Mouse (Mus musculus): ENCODE results near the gene Prkcd.

Gene Prkcd

GRCm38 (mm10) chr14:30625856-30626726 is at the start of gene Prkcd:
Prkcd (minus strand) TSS chr14:30626210.
- peak; percentile 93 for DNase-seq (ENCODE audit: low read depth, low spot score)

GRCm38 (mm10) chr14:30674947-30675346 is 48.9 kb upstream of the Prkcd start:
- DNase-seq (ENCODE audit: low read depth, low spot score), result peak; percentile 72

DNA sequence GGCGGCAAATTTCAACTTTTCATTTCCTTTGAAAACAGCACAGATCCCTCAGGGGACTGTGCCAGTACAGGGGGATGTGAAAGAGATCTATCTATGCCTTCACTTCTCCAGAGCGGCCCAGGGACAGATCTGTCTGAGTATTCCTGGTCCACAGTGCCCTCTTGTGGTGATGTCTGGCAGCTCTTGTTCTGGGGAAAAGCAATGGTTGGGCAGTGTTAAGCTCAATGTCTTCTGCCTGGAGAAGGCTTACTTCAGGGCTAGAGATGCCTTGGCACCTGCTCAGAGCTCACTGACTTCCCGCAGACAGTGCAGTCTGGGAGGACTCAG is 45.9 kb upstream of the Prkcd start:
- peak; percentile 90 for DNase-seq (ENCODE audit: low read depth, low spot score)

- DNase-seq (ENCODE audit: low read depth, low spot score), result no peak
Measured at GRCm38 (mm10) chr14:30671095-30671985, 45.3 kb upstream of the Prkcd start.

DNA sequence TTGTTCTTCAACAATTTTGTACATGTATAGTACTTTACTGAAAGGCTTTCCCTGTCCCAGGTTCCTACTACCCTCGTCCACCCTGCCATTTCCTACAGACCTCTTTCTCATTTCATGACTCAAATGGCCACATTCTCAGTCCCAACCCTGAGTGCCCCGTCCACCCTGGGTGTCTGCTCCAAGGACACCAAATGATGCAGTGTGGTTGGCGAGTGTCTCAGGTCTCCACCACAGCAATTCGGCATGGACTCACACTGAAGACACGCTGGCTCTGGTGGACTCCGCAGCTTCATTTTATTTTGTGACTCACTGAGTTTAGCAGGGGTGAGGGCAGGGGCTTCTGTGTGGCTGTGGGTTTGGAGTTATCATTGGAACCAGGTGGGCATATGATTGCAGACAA is 44.2 kb upstream of the Prkcd start:
- no peak for DNase-seq (ENCODE audit: low read depth, low spot score)

- no peak for DNase-seq (ENCODE audit: low read depth, low spot score)
Measured at GRCm38 (mm10) chr14:30666604-30667003, 40.6 kb upstream of the Prkcd start.

- DNase-seq (ENCODE audit: low read depth, low spot score), result no peak
Measured at GRCm38 (mm10) chr14:30666061-30666460, 40.1 kb upstream of the Prkcd start.

- DNase-seq (ENCODE audit: low read depth, low spot score), result no peak
Measured at GRCm38 (mm10) chr14:30655531-30655930, 29.5 kb upstream of the Prkcd start.

DNA sequence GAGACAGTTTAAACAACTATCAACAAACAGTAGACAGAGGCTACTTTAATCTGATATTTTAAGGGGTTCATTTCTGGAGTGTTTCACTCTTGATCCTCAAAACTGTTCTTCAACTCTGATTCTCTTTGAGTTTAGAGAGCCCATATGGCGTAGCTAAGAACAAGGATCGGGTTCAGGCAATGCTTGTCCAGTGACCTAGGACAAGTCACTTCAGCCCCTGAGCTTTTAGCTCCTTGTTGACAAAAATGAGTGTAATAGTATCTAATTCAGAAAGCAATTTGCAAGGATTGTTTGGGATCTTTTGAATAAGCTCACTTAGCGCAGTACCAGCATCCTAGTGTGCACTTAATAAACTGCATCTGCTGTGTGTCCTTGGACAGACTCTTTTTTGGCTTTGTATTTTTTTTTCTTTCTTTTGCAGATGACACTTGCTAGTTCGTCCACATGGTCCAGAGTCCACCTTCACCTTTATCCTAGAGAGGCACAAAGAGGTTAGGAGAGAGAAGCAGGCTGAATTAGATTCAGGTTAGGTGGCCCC is 28.8 kb upstream of the Prkcd start:
- DNase-seq (ENCODE audit: low read depth, low spot score), result peak; percentile 21

GRCm38 (mm10) chr14:30653943-30654659 is 28.1 kb upstream of the Prkcd start, which contains the start of gene Rft1:
Rft1 (plus strand) TSS chr14:30654360.
- DNase-seq (ENCODE audit: low read depth, low spot score), result peak; percentile 98

DNA sequence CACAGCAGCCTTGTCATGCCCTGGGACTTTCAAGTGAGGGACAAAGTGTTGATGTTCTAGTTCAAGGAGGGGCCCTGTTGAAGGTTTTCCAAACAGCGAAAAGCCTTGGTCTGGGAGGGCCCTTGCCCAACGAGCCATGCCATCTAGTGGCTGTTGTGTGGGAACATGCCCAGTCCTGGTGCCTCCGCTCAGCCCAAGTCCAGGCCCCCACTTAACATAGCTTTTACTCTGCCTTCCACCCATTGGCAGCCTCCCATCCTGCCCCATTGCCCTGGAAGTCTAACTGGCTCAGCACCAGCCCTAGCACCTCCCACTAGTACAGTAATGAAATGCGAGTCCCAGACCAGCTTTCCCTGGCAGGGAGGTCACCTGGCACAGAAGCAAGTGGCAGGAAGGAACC is 25.0 kb upstream of the Prkcd start:
- DNase-seq (ENCODE audit: low read depth, low spot score), result peak; percentile 8

DNA sequence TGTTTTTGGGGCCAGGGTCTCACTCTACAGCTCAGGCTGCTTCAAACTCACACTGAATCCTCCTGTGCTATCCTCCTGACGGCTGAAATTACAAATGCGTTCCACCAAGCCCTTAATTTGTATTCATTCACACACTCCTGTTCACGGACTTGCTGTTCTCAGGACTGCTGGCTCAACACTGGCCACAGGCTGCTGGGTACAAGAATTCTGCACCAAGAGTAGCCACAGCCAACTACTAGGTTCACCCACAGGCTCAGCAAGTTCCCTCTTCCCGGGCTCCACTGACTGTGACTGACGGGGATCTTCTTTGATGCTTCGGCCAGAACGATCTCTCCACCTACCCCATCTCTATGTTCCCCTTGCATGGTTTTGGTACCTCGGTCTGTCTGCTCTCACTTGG is 23.7 kb upstream of the Prkcd start:
- DNase-seq (ENCODE audit: low read depth, low spot score), result no peak

DNA sequence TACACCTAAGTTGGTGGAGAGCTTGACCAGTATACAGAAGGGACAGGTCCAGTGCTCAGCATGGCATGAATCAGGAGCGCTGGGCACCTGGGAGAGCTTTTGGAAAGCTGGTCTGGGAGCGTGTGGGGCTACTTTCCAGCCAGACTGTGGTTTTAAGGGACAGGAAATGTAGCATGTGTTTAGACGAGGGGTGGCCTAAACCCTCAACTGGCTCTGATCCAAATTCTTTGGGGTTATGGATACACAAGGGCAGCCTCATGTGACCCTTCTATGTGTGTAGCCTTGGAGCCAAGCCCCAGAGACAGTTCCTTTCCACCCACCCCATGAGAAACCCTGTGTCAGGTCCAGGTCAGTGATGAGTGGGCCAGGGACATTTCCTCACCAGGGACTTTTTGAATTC is 22.5 kb upstream of the Prkcd start:
- no peak for DNase-seq (ENCODE audit: low read depth, low spot score)

- no peak for DNase-seq (ENCODE audit: low read depth, low spot score)
Measured at GRCm38 (mm10) chr14:30646486-30646885, 20.5 kb upstream of the Prkcd start.

DNA sequence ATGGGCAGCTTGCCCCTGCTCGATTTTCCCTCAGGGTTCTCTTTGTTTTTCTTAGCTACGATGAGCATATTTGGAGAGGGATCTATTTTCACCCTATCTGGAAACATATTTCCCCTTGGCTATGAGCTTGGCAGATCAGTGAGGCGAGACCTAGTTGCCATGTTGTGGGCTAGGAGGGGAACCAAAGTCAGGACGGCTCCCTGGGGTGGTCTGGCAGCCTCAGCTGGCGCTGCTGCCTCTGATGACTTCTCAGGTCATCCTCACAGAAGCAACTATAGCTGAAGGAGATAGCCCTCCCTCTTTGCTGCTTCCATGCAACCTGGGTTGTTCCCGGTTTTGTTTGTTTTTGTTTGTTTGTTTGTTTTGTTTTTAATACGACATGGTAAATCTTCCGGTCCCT is 19.1 kb upstream of the Prkcd start:
- DNase-seq (ENCODE audit: low read depth, low spot score), result no peak

- DNase-seq (ENCODE audit: low read depth, low spot score), result no peak
Measured at GRCm38 (mm10) chr14:30644026-30644425, 18.0 kb upstream of the Prkcd start.

DNA sequence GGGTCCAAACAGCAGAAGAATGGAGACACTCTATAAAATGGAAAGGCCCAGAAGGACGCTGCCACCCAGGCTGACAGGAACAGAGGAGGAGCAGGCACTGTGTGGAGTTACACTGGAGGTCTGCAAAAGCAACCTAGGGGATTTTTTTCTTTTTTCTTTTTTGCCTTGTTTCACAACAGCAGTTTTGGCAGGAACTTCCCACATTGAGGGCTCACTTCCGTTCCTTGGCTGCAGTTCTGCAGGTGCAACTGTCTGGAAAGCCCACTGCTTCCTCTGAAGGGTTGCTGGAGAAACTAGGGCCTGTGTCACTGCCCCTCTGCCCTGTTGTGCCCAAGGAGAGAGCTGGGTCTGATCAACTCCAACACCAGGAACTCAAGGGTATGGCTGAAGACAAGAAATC is 15.7 kb upstream of the Prkcd start:
- DNase-seq (ENCODE audit: low read depth, low spot score), result no peak

DNA sequence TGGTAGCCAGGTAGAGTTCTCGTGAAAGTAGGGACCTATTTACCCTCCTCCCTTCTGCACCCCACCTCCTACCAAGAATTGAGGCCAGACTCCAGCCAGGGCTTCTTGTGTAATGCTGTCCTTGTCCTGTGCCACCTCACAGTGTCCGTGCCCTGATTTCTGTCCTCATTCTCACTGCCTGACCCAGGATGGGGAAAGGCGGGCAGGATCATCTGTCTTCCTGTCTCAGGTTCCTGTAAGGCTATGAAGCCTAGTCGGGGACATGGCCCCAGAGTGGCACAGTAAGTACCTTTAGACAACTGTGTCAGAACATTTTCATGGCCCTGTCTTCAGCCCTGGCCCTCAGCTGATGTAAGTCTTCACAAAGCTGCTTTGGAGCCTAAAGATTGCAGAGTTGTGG is 12.7 kb upstream of the Prkcd start:
- DNase-seq (ENCODE audit: low read depth, low spot score), result no peak

- DNase-seq (ENCODE audit: low read depth, low spot score), result no peak
Measured at GRCm38 (mm10) chr14:30638009-30638408, 12.0 kb upstream of the Prkcd start.

- no peak for DNase-seq (ENCODE audit: low read depth, low spot score)
Measured at GRCm38 (mm10) chr14:30637087-30637486, 11.1 kb upstream of the Prkcd start.

GRCm38 (mm10) chr14:30636499-30636898 is 10.5 kb upstream of the Prkcd start:
- no peak for DNase-seq (ENCODE audit: low read depth, low spot score)
